Mouse (Mus musculus) embryonic fibroblast, embryonic 13.5 days (primary cell): ENCODE data around the gene Helz.

Source experiments
- CTCF ChIP-seq: IDR thresholded peaks from 2 replicates; pipeline ENCODE4 v1.5.1; 2011; ENCODE audit warnings: mild to moderate bottlenecking, control low read depth, low read length, moderate library complexity, borderline replicate concordance; ENCODE audit not compliant: insufficient read depth
- POLR2A ChIP-seq: IDR thresholded peaks from 2 replicates; pipeline ENCODE4 v1.6.1; 2011; ENCODE audit warnings: low read depth, mild to moderate bottlenecking, control low read depth, low read length, moderate library complexity

DNA sequence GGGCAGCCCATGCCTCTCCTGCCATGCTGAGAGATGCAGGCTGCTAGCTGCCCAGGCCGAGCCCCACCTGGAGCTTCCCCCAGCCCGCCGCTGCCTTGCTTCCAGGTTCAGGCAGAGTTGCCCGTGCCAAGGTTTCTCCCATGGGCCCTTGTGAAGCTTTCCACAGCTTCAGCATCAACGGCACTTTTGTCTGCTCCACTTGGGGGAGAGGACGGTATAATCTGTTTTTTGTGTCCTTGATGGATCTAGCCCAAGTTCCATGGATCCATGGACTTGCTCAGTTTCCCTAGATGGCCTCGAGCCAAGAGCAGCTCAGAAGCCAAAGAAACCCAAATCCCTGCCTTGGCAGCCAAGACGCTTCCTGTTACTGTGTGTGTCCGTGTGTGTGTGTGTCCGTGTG is 34.7 kb upstream of the Helz start:
- TF ChIP-seq CTCF (no peak), POLR2A (no peak)
